Mouse (Mus musculus): Measurements from ENCODE around the gene Exoc6b. TPM values are rescaled to one million over a fixed set of nuclear protein-coding genes. Genes with fewer than 3 reads are reported as not detected.
A peak's percentile ranks its signal among the peaks of the same experiment; 100 is the strongest.

The Exoc6b gene
- polyA plus RNA-seq, 1 experiment from 2014 or later = 2.0 TPM

- no peak overlapping the region for H3K9ac ChIP-seq (replicated peaks)
- WGBS (ENCODE audit: insufficient replicate concordance) = 86% methylated on average over 1 of the region's 1 CpGs
- no peak overlapping the region for H3K4me3 ChIP-seq (ENCODE audit: low read depth, low read length)
- ATAC-seq = no peak
- no peaks in the 10 kb centered on the region for H3K27me3 ChIP-seq (ENCODE audit: insufficient read depth, low read length)
- DNase-seq = no peak
- H3K27ac ChIP-seq (ENCODE audit: low read depth) = no peak overlapping the region
- no peaks in the 10 kb centered on the region for H3K36me3 ChIP-seq (replicated peaks; ENCODE audit: insufficient read depth, low read length)
- H3K4me1 ChIP-seq (ENCODE audit: insufficient read depth) = peaks cover 2% of the 10 kb centered on the region; the same call in 1 of the 2 replicates
- no peaks in the 10 kb centered on the region for H3K9me3 ChIP-seq (ENCODE audit: low read length)
- TF ChIP-seq EP300 (IDR thresholded peaks at IDR 0.05; ENCODE audit: low read depth) (no peak), CTCF (IDR thresholded peaks at IDR 0.05; ENCODE audit: low read depth) (no peak)
- H3K4me2 ChIP-seq (ENCODE audit: low read depth, low read length) = no peak overlapping the region
These were observed 412.2 kb downstream of the Exoc6b start for GRCm38 (mm10) chr6:84657091-84657490.

- no peaks in the 10 kb centered on the region for H3K36me3 ChIP-seq (replicated peaks; ENCODE audit: insufficient read depth, low read length)
- no peak overlapping the region for H3K9ac ChIP-seq (replicated peaks)
- no peak overlapping the region for H3K27ac ChIP-seq (ENCODE audit: low read depth)
- peaks cover 2% of the 10 kb centered on the region; the same call in 1 of the 2 replicates for H3K4me1 ChIP-seq (ENCODE audit: insufficient read depth)
- ATAC-seq (no peak), DNase-seq (no peak)
- H3K9me3 ChIP-seq (ENCODE audit: low read length) = no peaks in the 10 kb centered on the region
- no peak overlapping the region for H3K4me2 ChIP-seq (ENCODE audit: low read depth, low read length)
- TF ChIP-seq EP300 (IDR thresholded peaks at IDR 0.05; ENCODE audit: low read depth) (no peak), CTCF (IDR thresholded peaks at IDR 0.05; ENCODE audit: low read depth) (no peak)
- no peaks in the 10 kb centered on the region for H3K27me3 ChIP-seq (ENCODE audit: insufficient read depth, low read length)
- H3K4me3 ChIP-seq (ENCODE audit: low read depth, low read length) = no peak overlapping the region
- WGBS (ENCODE audit: insufficient replicate concordance) = 16% methylated on average over 2 of the region's 2 CpGs
These were observed 412.6 kb downstream of the Exoc6b start for GRCm38 (mm10) chr6:84656680-84657079.

GRCm38 (mm10) chr6:84651902-84652301, 417.4 kb downstream of the Exoc6b start:
- Histone ChIP-seq H3K4me1 (ENCODE audit: insufficient read depth) (no peaks in the 10 kb centered on the region; the same call in 1 of the 2 replicates), H3K4me3 (ENCODE audit: low read depth, low read length) (no peak overlapping the region), H3K27ac (ENCODE audit: low read depth) (no peak overlapping the region), H3K9ac (replicated peaks) (no peak overlapping the region), H3K9me3 (ENCODE audit: low read length) (no peaks in the 10 kb centered on the region), H3K36me3 (replicated peaks; ENCODE audit: insufficient read depth, low read length) (no peaks in the 10 kb centered on the region), H3K27me3 (ENCODE audit: insufficient read depth, low read length) (no peaks in the 10 kb centered on the region), H3K4me2 (ENCODE audit: low read depth, low read length) (no peak overlapping the region)
- TF ChIP-seq EP300 (IDR thresholded peaks at IDR 0.05; ENCODE audit: low read depth) (no peak), CTCF (IDR thresholded peaks at IDR 0.05; ENCODE audit: low read depth) (no peak)
- WGBS (ENCODE audit: insufficient replicate concordance) = 84% methylated on average over 3 of the region's 3 CpGs
- no peak for ATAC-seq
- DNase-seq = no peak

GRCm38 (mm10) chr6:84647197-84647596, 422.1 kb downstream of the Exoc6b start:
- ATAC-seq = no peak
- Histone ChIP-seq H3K4me1 (ENCODE audit: insufficient read depth) (peaks cover 4% of the 10 kb centered on the region; the same call in 1 of the 2 replicates), H3K27ac (ENCODE audit: low read depth) (no peak overlapping the region), H3K9me3 (ENCODE audit: low read length) (no peaks in the 10 kb centered on the region), H3K27me3 (ENCODE audit: insufficient read depth, low read length) (no peaks in the 10 kb centered on the region), H3K36me3 (replicated peaks; ENCODE audit: insufficient read depth, low read length) (no peaks in the 10 kb centered on the region), H3K4me2 (ENCODE audit: low read depth, low read length) (no peak overlapping the region), H3K9ac (replicated peaks) (no peak overlapping the region), H3K4me3 (ENCODE audit: low read depth, low read length) (no peak overlapping the region)
- no peak for TF ChIP-seq CTCF (IDR thresholded peaks at IDR 0.05; ENCODE audit: low read depth)
- no peak for TF ChIP-seq EP300 (IDR thresholded peaks at IDR 0.05; ENCODE audit: low read depth)
- no peak for DNase-seq
- 59% methylated on average over 4 of the region's 4 CpGs for WGBS (ENCODE audit: insufficient replicate concordance)

- Histone ChIP-seq H3K4me3 (ENCODE audit: low read depth, low read length) (no peak overlapping the region), H3K36me3 (replicated peaks; ENCODE audit: insufficient read depth, low read length) (no peaks in the 10 kb centered on the region), H3K9me3 (ENCODE audit: low read length) (no peaks in the 10 kb centered on the region), H3K4me2 (ENCODE audit: low read depth, low read length) (no peak overlapping the region), H3K4me1 (ENCODE audit: insufficient read depth) (peaks cover 4% of the 10 kb centered on the region; the same call in 1 of the 2 replicates), H3K9ac (replicated peaks) (no peak overlapping the region), H3K27ac (ENCODE audit: low read depth) (no peak overlapping the region), H3K27me3 (ENCODE audit: insufficient read depth, low read length) (no peaks in the 10 kb centered on the region)
- TF ChIP-seq CTCF (IDR thresholded peaks at IDR 0.05; ENCODE audit: low read depth) (no peak), EP300 (IDR thresholded peaks at IDR 0.05; ENCODE audit: low read depth) (no peak)
- 57% methylated on average over 2 of the region's 2 CpGs for WGBS (ENCODE audit: insufficient replicate concordance)
- peak; percentile 72 for ATAC-seq
- no peak for DNase-seq
These were observed 422.6 kb downstream of the Exoc6b start for GRCm38 (mm10) chr6:84646696-84647095.

- Histone ChIP-seq H3K4me3 (ENCODE audit: low read depth, low read length) (no peak overlapping the region), H3K4me2 (ENCODE audit: low read depth, low read length) (peak overlapping the region; percentile 10; the same call in 1 of the 2 replicates), H3K9ac (replicated peaks) (no peak overlapping the region), H3K36me3 (replicated peaks; ENCODE audit: insufficient read depth, low read length) (no peaks in the 10 kb centered on the region), H3K4me1 (ENCODE audit: insufficient read depth) (peaks cover 23% of the 10 kb centered on the region), H3K27ac (ENCODE audit: low read depth) (peak overlapping the region; percentile 52; the same call in 1 of the 2 replicates), H3K9me3 (ENCODE audit: low read length) (no peaks in the 10 kb centered on the region), H3K27me3 (ENCODE audit: insufficient read depth, low read length) (no peaks in the 10 kb centered on the region)
- ATAC-seq (peak; percentile 8; the same call in 1 of the 2 replicates), DNase-seq (no peak)
- TF ChIP-seq CTCF (IDR thresholded peaks at IDR 0.05; ENCODE audit: low read depth) (no peak), EP300 (IDR thresholded peaks at IDR 0.05; ENCODE audit: low read depth) (no peak)
- 29% methylated on average over 4 of the region's 4 CpGs for WGBS (ENCODE audit: insufficient replicate concordance)
These were observed 428.3 kb downstream of the Exoc6b start for GRCm38 (mm10) chr6:84641062-84641431.
